11 mouse cellular contexts compared by ENCODE assay signal in genomic region chr17:28698245-28698644, GRCm38 (mm10). TPM values are rescaled to one million over a fixed set of nuclear protein-coding genes. Genes with fewer than 3 reads are reported as not detected.
A peak's percentile ranks its signal among the peaks of the same experiment; 100 is the strongest.
DNase-seq lines count a peak whose midpoint lies in the region.
"Had no signal": no experiment of that assay in that cellular context is flagged by ENCODE, and none has a peak within 500 bp of the region (broad histone marks: within the 10 kb centered on the region; RNA-seq: fewer than 3 reads in every experiment).

No protein-coding gene starts in this region.

- no peaks in the 10 kb centered on the region for H3K36me3 ChIP-seq in macrophage (ENCODE audit: inconsistent target)
- H3K36me3 ChIP-seq: hindbrain, embryonic 15.5 days had no signal

- H3K79me2 ChIP-seq in macrophage (ENCODE audit: inconsistent target), result peaks cover 98% of the 10 kb centered on the region

- DNase-seq in kidney, adult 9 months, result peak; percentile 63
- no peak for DNase-seq in kidney, postnatal 36 days
- peak; percentile 89 for DNase-seq in Muller cell, postnatal 12 days (ENCODE audit: inconsistent ontology term)
- DNase-seq in urinary bladder, postnatal 14 days (ENCODE audit: low spot score), result no peak
- DNase-seq in left cerebral cortex, postnatal 36 days (ENCODE audit: low spot score in 2 of 2), result no peak
- DNase-seq in layer of hippocampus, adult 8-10 months (ENCODE audit: low spot score in 2 of 2), result no peak
- DNase-seq: thymus, postnatal 14 days had no signal

- 79% methylated on average over 4 of the region's 4 CpGs for WGBS in macrophage (ENCODE audit: missing documents)

- intact Hi-C loops in left cerebral cortex, postnatal 36 days (cut with DNase I), result no loop called here

- peak overlapping the region; percentile 79 for H3K27ac ChIP-seq in brown adipose tissue, adult 24 weeks (replicated peaks; ENCODE audit: low read depth, low read length)
- H3K27ac ChIP-seq in macrophage, result peak overlapping the region; percentile 35; the same call in 1 of the 2 replicates
- H3K27ac ChIP-seq: hindbrain, embryonic 15.5 days; limb, embryonic 12.5 days had no signal

- H3K4me1 ChIP-seq in brown adipose tissue, adult 24 weeks (ENCODE audit: control insufficient read depth, insufficient read depth, insufficient read length, low read length), result peaks cover 47% of the 10 kb centered on the region

- no peak overlapping the region for H3K4me3 ChIP-seq in brown adipose tissue, adult 24 weeks (ENCODE audit: insufficient read depth, low read depth, low read length)
- H3K4me3 ChIP-seq in macrophage (ENCODE audit: inconsistent target), result no peak overlapping the region
- H3K4me3 ChIP-seq: hindbrain, embryonic 15.5 days; limb, embryonic 12.5 days had no signal

RNA-seq across cellular contexts. Expression of gene Mapk14, which starts 7.1 kb away (rescaled TPM):
- polyA plus RNA-seq in brown adipose tissue, adult 24 weeks (2012; ENCODE audit: insufficient read depth, insufficient read length, missing spikeins), result 39.5 and 49.0 TPM in 2 replicates
- total RNA-seq in macrophage (2018; cell fraction: chromatin; rRNA removed), result 100 to 1,000 TPM in 24 of 26 experiments, 10 to 100 TPM in 2; 72.8 to 323 (median 169) TPM
- 100 to 1,000 TPM in 8 of 26 experiments, 10 to 100 TPM in 18; 72.7 to 112 (median 94.7) TPM for total RNA-seq in macrophage (2018; cell fraction: cytosol; rRNA removed)
- 100 to 1,000 TPM in 21 of 26 experiments, 10 to 100 TPM in 5; 70.1 to 212 (median 141) TPM for total RNA-seq in macrophage (2018; cell fraction: nucleus; rRNA removed)
- polyA plus RNA-seq in macrophage (2018), result 62.0 to 93.5 TPM (median 63.5 TPM) in 3 replicates
- total RNA-seq in left cerebral cortex, postnatal 36 days (2021), result 10 to 100 TPM; 86.6 to 86.8 TPM
- total RNA-seq in layer of hippocampus, adult 8-10 months (2022), result 10 to 100 TPM; 71.5 to 83.8 (median 77.1) TPM

RNA-seq across cellular contexts. Expression of gene Slc26a8, which starts 8.2 kb away (rescaled TPM):
- 0.71 and 1.5 TPM in 2 replicates for polyA plus RNA-seq in brown adipose tissue, adult 24 weeks (2012; ENCODE audit: insufficient read depth, insufficient read length, missing spikeins)
- total RNA-seq in macrophage (2018; cell fraction: chromatin; rRNA removed), result 1 to 10 TPM in 10 of 26 experiments, under 1 TPM in 9, not detected in 7; 0.27 to 2.9 (median 1.0) TPM
- total RNA-seq in macrophage (2018; cell fraction: cytosol; rRNA removed), result under 1 TPM in 2 of 26 experiments, not detected in 24; 0.13 to 0.29 TPM
- under 1 TPM in 10 of 26 experiments, not detected in 16; 0.17 to 0.91 (median 0.68) TPM for total RNA-seq in macrophage (2018; cell fraction: nucleus; rRNA removed)
- polyA plus RNA-seq in macrophage (2018), result not detected in 3 replicates
- 10 to 100 TPM in 1 of 2 experiments, 1 to 10 TPM in 1; 6.9 to 10.8 TPM for total RNA-seq in left cerebral cortex, postnatal 36 days (2021)
- 10 to 100 TPM in 1 of 4 experiments, 1 to 10 TPM in 3; 6.6 to 10.6 (median 9.4) TPM for total RNA-seq in layer of hippocampus, adult 8-10 months (2022)

RNA-seq across cellular contexts. Expression of gene AC170998.1, which starts 27.6 kb away (rescaled TPM):
- polyA plus RNA-seq in brown adipose tissue, adult 24 weeks (2012; ENCODE audit: insufficient read depth, insufficient read length, missing spikeins), result 2.0 and 2.1 TPM in 2 replicates
- 10 to 100 TPM in 25 of 26 experiments, 1 to 10 TPM in 1; 9.8 to 54.7 (median 22.9) TPM for total RNA-seq in macrophage (2018; cell fraction: chromatin; rRNA removed)
- total RNA-seq in macrophage (2018; cell fraction: cytosol; rRNA removed), result 1 to 10 TPM in 6 of 26 experiments, under 1 TPM in 6, not detected in 14; 0.14 to 2.6 (median 1.0) TPM
- total RNA-seq in macrophage (2018; cell fraction: nucleus; rRNA removed), result 10 to 100 TPM in 18 of 26 experiments, 1 to 10 TPM in 8; 3.2 to 41.5 (median 15.6) TPM
- polyA plus RNA-seq in macrophage (2018), result 0.93 to 1.7 TPM (median 0.96 TPM) in 3 replicates
- total RNA-seq in left cerebral cortex, postnatal 36 days (2021), result 1 to 10 TPM; 2.2 to 3.6 TPM
- 1 to 10 TPM; 2.5 to 5.3 (median 3.2) TPM for total RNA-seq in layer of hippocampus, adult 8-10 months (2022)

Comparison
In these comparisons a context has a peak if more than half of its experiments do, and no peak if none do; other contexts are left out.
1. DNase-seq: peak in kidney, adult 9 months (single experiment) and Muller cell, postnatal 12 days (single experiment); none in kidney, postnatal 36 days (0 of 2), urinary bladder, postnatal 14 days (single experiment), left cerebral cortex, postnatal 36 days (0 of 2) and layer of hippocampus, adult 8-10 months (0 of 2).